Mouse (Mus musculus) E14TG2a.4 (cell line): ENCODE measurements around the gene Mxd3.
A peak's percentile ranks its signal among the peaks of the same experiment; 100 is the strongest.

Experiments
- H3K27me3 ChIP-seq: 2 replicates; pipeline ENCODE4 v1.6.1; 2014; ENCODE audit warnings: low read length, control low read depth; ENCODE audit not compliant: insufficient read depth
- H3K36me3 ChIP-seq: 2 replicates; pipeline ENCODE4 v1.6.1; 2014; ENCODE audit warnings: low read length, control low read depth; ENCODE audit not compliant: insufficient read depth
- H3K4me1 ChIP-seq: replicated peaks from 2 replicates; pipeline ENCODE4 v1.6.1; 2014; ENCODE audit warnings: low read depth, low read length, control low read depth
- H3K4me3 ChIP-seq: replicated peaks from 2 replicates; pipeline ENCODE4 v1.5.1; 2014; ENCODE audit warnings: mild to moderate bottlenecking, low read length
- H3K9me3 ChIP-seq: 2 replicates; pipeline ENCODE4 v1.6.1; 2014; ENCODE audit warnings: low read length, control low read depth
- CTCF ChIP-seq: conservative IDR thresholded peaks from 2 replicates; pipeline ENCODE4 v1.5.1; 2014; ENCODE audit warnings: low read length
- NANOG ChIP-seq: IDR thresholded peaks from 2 replicates; pipeline ENCODE4 v1.6.1; 2014; ENCODE audit warnings: borderline replicate concordance, low read length, mixed read lengths
- POU5F1 ChIP-seq: IDR thresholded peaks from 2 replicates; pipeline ENCODE4 v1.6.1; 2014; ENCODE audit warnings: low read length, borderline replicate concordance

Mxd3 gene

DNA sequence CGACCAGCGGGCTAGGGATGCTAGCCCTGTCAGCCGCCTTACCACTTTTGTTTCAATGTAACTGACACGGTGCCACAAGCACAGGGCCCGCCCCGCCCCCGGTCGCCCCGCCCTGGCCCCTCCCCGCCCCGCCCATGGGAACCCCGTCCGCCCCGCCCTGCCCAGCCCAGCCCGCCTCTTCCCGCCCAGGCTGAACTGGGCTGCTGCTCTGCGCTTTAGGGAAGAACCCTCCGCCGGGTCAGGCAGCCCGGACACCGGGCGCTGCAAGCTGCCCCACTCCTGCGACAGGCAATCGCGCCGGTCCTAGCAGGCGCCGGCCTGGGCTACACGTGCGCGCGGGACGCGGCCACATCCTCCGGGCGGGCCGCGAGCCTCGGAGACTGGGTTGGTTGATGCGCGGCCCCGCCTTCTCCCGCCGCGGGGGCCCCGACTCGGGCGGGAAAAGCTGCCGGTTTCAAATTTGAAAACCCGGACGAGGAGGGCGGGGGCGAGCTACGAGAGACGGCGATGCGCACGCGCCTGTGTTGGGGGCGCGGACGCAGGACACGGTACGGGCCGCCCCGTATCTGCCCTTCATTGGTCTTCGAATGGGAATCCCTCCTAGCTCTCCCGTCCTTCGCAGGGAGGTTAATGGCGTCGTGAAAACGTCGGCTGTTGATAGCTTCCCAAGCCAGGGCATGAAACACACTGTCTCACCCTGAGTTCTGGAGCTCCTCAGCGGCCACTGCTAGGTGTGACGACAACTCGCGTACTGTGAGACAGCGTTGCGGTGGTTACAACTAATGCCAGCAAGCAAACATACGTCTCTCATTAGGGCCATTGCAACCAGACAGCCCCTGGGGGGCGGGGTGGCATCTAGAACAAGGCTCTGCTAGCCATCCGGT lies at the start of gene Mxd3:
TSS of gene Mxd3 (minus strand) at position 141 of the 884 bp plus-strand sequence.
- Histone ChIP-seq H3K36me3 (peaks cover 29% of the 10 kb centered on the region), H3K9me3 (no peaks in the 10 kb centered on the region)

DNA sequence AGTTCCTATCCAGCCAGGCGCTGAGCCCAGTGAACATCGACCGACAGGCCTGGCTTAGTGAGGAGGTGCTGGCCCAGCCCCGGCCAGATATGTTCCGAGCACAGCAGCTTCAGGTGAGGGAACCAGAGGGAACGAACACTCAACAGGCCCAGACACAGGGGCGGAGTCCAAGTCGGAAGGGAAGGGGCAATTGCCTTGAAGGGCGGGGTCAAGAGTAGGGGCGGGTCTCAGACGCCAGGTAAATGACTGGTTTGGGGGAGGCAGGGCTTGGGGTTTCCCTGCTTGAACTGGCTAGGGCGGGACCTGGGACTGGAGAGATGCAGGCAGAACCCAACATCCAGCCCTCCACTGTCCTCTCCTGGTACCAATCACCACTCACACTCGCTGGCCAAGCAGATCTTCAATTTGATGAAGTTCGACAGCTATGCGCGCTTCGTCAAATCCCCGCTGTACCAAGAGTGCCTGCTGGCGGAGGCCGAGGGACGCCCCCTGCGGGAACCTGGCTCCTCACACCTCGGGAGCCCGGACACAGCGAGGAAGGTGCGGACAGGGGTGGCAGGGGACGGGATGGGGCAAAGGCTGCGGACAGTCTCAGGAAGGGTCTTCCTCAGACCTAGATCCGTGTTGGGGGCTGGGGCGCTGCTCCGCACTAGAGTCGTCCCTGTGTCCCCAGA lies 49.4 kb upstream of the Mxd3 start:
- Histone ChIP-seq H3K9me3 (no peaks in the 10 kb centered on the region), H3K4me3 (peak overlapping the region; percentile 78), H3K36me3 (no peaks in the 10 kb centered on the region), H3K4me1 (peaks cover 44% of the 10 kb centered on the region), H3K27me3 (peaks cover 74% of the 10 kb centered on the region)
- TF ChIP-seq NANOG: no peak

More for the DNA sequence above, at the start of gene Mxd3:
- no peaks in the 10 kb centered on the region for H3K27me3 ChIP-seq
- no peak for TF ChIP-seq NANOG
- TF ChIP-seq CTCF: peak; percentile 50; the same call in 1 of the 2 replicates
- no peak for TF ChIP-seq POU5F1
- peaks cover 85% of the 10 kb centered on the region for H3K4me1 ChIP-seq
- peak within 1 kb of the TSS; percentile 89 for H3K4me3 ChIP-seq

DNA sequence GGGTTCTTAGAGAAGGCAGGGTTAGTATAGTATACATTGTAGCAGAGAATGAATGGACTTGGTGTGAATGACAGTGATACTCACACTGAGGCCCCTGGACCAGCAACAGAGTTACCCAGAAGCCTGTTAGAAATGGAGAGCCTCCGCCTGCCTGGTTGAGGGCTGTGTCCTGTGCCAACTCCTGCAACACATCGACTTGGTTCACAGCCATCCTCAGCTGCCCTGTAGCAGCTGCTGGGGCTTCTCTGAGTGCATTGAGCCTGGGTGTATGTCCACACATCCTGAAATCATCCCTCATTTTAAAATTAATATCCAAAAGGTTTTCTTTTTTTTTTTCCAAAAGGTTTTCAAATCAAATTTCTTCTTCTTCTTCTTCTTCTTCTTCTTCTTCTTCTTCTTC lies 46.3 kb upstream of the Mxd3 start:
- H3K4me3 ChIP-seq: no peak overlapping the region
- no peak for TF ChIP-seq POU5F1
- TF ChIP-seq NANOG: no peak
- no peak for TF ChIP-seq CTCF
- H3K4me1 ChIP-seq: peaks cover 24% of the 10 kb centered on the region
- H3K27me3 ChIP-seq: peaks cover 78% of the 10 kb centered on the region
- no peaks in the 10 kb centered on the region for H3K9me3 ChIP-seq
- no peaks in the 10 kb centered on the region for H3K36me3 ChIP-seq

DNA sequence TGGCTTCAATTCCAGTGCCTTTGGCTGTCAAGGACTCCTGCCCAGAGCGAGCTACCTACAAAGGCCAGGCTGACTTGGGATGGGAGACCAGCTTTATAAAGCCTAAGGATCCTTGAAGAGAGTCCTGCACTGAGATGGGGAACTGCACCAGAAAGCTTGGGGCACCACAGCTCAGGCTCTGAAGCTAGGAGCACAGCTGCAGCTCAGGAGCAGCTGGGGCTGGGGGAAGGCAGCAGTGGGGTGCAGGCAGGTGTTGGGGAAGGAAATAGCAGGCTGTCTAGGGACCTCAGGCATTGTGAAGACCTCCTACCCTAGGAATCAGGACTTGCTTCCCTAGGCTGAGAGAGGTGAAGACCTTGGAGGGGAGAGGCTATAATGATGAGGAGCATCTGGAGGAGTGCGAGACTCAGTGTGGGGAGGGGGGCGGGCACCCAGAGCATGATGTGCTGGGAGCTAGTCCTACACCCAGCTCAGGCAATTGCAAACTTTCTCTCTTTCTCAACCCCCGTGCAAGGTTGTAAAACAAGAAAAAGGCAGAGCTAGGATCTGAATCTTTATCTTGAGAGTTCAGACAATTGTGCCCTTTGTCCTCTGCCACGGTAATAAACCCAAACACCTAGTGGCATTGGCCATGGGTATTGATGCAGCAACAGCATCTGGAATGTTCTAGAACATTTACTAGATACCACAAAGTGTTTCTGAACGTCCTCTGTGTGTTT lies 44.7 kb upstream of the Mxd3 start:
- Histone ChIP-seq H3K36me3 (no peaks in the 10 kb centered on the region), H3K27me3 (peaks cover 77% of the 10 kb centered on the region), H3K9me3 (no peaks in the 10 kb centered on the region), H3K4me3 (no peak overlapping the region), H3K4me1 (peaks cover 24% of the 10 kb centered on the region)
- no peak for TF ChIP-seq POU5F1
- TF ChIP-seq CTCF: no peak
- TF ChIP-seq NANOG: no peak

DNA sequence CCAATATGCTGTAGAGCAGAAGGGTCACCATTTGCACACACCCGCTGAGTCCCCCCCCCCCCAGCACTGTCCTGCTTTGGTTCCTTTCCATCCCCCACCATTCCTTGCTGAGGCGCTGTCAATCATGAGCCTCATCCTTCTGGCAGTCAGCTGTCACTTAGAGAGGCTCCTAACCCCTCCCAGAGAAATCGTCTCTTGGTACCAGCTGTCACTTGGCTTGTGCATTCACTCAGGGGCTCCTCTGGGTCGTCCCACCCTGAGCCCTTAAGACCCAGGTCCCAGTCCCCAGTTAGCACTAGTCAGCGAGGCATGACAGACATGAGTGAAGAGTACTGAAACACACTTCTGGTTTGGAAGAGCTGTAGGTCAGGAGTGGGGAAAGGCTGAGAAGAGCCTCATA lies 42.1 kb upstream of the Mxd3 start:
- no peak overlapping the region for H3K4me3 ChIP-seq
- TF ChIP-seq CTCF: no peak
- no peak for TF ChIP-seq NANOG
- TF ChIP-seq POU5F1: no peak
- H3K27me3 ChIP-seq: peaks cover 66% of the 10 kb centered on the region
- no peaks in the 10 kb centered on the region for H3K36me3 ChIP-seq
- peaks cover 11% of the 10 kb centered on the region for H3K4me1 ChIP-seq
- no peaks in the 10 kb centered on the region for H3K9me3 ChIP-seq

- Histone ChIP-seq H3K9me3 (no peaks in the 10 kb centered on the region), H3K27me3 (peaks cover 62% of the 10 kb centered on the region), H3K4me3 (no peak overlapping the region), H3K36me3 (no peaks in the 10 kb centered on the region), H3K4me1 (peaks cover 11% of the 10 kb centered on the region)
- no peak for TF ChIP-seq POU5F1
- TF ChIP-seq CTCF: no peak
- no peak for TF ChIP-seq NANOG
Observed at GRCm38 (mm10) chr13:55371007-55371681, 41.5 kb upstream of the Mxd3 start.

DNA sequence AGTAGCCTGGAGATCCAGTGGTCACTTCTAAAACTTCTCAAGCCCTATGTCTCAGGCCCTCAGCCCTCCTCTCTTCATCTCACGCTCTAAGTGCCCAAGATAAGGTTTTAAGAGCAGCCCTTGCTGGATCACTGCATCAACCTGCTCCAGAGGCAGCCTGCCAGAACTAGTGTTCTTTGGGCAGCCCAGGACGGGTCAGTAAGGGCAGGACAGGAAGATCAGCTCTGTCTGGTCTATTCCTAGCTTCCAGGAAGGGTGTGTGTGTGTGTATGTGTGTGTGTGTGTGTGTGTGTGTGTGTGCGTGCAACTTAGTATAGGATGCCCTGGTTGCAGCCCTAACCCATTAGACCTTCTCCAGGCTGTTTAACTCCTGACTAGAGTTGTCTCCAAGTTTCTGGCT lies 40.6 kb upstream of the Mxd3 start:
- H3K4me3 ChIP-seq: no peak overlapping the region
- H3K36me3 ChIP-seq: no peaks in the 10 kb centered on the region
- H3K4me1 ChIP-seq: peaks cover 11% of the 10 kb centered on the region
- H3K9me3 ChIP-seq: no peaks in the 10 kb centered on the region
- peaks cover 56% of the 10 kb centered on the region for H3K27me3 ChIP-seq
- TF ChIP-seq POU5F1: no peak
- no peak for TF ChIP-seq CTCF
- TF ChIP-seq NANOG: no peak
